Mouse (Mus musculus): ENCODE measurements around the gene Piga. TPM values are rescaled to one million over a fixed set of nuclear protein-coding genes. Genes with fewer than 3 reads are reported as not detected.

Gene Piga
- total RNA-seq, 2 experiments from 2014 or later, result 34.5 to 38.6 TPM

- ATAC-seq (replicated peaks; ENCODE audit: low FRiP score, poor library complexity, severe bottlenecking), result no peak
These were observed 11.5 kb downstream of the Piga start for GRCm38 (mm10) chrX:164431133-164431532.

DNA sequence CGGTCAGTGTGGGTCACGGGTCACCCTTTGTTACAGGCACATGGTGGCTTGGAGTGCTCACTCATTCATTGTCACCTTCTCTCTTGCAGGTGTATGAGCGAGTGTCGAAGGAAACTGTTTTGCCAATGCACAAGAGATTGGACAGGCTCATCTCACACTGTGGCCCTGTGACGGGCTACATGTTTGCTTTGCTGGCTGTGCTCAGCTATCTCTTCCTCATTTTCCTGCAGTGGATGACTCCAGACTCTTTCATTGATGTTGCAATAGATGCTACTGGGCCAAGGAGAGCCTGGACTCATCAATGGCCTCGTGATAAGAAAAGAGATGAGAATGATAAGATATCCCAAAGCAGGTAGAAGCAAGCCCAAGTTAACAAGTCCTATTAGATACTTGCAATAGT, 12.0 kb downstream of the Piga start:
- no peak for ATAC-seq (replicated peaks; ENCODE audit: low FRiP score, poor library complexity, severe bottlenecking)

DNA sequence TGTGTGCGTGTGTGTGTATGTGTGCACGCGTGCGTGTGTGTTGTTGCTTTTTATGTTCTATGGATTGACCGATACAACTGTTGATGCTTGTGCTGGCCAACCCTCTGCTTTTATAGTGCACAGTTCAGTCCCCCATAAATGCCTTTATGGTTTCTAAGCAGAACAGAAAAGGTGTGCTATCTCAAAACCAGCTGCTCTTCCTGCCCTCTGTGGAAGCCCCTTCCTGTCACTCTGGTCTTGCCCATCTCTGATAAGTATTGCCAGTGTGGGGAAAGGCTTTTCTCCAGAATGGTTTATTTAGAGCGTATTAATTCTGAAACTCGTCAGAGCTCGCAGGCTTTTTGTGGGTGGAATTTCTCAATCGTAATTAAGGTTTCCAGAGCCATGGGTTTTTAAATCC, 13.1 kb downstream of the Piga start:
- ATAC-seq (replicated peaks; ENCODE audit: low FRiP score, poor library complexity, severe bottlenecking), result no peak

GRCm38 (mm10) chrX:164436709-164437108, 17.1 kb downstream of the Piga start, which contains the start of gene Asb11:
Gene Asb11 (plus strand): TSS chrX:164436994.
- no peak for ATAC-seq (replicated peaks; ENCODE audit: low FRiP score, poor library complexity, severe bottlenecking)

DNA sequence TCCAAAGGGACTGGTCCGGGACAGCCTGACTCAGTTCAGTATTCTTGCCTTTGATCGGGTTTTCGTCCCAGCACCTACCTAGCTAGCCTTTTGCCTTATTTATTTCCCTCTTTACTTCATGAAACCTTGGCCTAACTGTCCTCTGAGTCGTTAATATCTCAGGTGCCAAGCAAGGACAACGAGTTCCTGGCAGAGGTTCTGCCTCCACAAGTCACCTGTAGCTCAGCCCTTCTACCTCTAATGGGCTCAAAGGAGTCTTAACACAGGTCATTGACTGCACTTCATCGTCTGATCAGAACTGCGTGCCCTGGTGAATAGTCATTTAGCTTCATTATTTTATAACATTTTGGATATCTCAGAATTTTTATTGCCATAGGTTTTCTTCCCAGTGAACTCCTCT, 19.9 kb downstream of the Piga start:
- ATAC-seq (replicated peaks; ENCODE audit: low FRiP score, poor library complexity, severe bottlenecking), result no peak

- no peak for ATAC-seq (replicated peaks; ENCODE audit: low FRiP score, poor library complexity, severe bottlenecking)
These were observed 20.6 kb downstream of the Piga start for GRCm38 (mm10) chrX:164440140-164440539.

DNA sequence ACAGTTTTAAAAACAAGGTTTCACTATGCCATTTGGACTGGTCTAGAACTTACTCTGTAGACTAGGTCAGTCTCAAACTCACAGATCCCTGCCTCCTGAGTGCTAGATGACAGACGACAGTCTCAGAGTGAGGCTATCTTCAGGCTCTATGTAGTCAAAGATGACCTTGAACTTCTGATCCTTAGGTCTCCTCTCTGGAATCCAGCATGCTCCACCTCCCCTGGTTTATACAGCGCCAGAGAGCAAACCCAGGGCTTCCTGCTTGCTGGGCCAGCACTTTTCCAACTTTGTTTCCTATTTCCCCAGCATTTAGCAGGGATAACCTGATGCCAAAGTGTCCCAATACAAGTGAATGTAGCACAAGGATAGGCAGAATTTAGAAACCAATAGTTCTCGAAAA, 21.1 kb downstream of the Piga start:
- ATAC-seq (replicated peaks; ENCODE audit: low FRiP score, poor library complexity, severe bottlenecking), result no peak

DNA sequence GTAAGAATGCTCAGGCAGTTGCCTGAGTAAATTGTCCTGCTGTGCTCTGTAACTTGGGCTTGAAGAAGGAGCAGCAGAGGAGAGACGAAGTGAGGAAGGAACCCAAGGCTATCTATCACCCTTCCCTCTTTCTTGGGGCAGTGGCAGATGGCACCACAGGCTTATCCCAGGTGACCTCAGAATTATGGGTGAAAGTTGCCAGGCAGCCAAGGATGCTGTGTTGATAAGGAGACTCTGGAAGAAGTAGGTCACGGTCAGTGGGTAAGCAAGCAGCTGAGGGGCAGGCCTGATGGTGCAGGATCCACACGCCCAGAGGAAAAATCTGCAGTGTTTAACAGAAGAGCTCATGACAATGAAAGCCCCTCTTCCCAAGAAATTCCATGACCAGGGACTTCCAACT, 21.7 kb downstream of the Piga start:
- ATAC-seq (replicated peaks; ENCODE audit: low FRiP score, poor library complexity, severe bottlenecking), result no peak

DNA sequence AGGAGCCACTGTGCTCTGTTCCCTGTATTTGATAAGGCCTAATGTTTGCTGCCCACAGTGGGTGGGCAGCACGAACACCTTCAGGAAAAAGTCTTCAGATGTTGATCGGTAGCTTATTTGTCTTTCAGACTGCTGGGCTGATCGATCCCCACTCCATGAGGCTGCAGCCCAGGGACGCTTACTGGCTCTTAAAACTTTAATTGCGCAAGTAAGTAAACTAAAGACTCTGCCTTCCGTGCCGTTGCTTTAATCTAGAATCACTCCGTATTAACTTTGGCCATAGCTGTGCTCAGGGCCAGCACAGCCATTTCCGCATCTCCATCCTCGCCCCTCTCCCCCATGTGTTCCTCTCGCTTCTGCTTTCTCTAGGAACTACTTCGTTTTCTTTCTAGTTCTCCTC, 26.0 kb downstream of the Piga start:
- ATAC-seq (replicated peaks; ENCODE audit: low FRiP score, poor library complexity, severe bottlenecking), result no peak

DNA sequence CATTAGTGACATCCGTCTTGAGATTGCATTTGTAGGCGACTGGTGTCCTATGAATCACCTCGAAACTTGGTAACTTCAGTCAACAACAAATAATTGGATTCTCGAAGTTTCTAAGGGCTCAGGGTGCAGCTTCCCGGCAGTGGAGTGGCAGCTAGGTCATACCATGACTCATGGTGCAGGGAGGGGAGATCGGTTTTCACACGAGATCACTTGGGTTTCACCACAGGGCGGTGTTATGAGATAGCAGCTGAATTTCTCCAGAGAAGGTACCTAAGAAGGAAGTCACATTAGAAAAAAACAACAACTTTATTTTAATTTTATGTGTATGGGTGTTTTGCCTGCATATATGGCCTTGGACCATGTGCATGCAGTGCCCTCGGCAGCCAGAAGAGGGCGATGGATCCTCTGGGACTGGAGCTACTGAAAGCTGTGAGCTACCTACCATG, 26.5 kb downstream of the Piga start:
- ATAC-seq (replicated peaks; ENCODE audit: low FRiP score, poor library complexity, severe bottlenecking), result 0 out of 2 replicates have a peak, but pooled peaks have one; percentile 41

- ATAC-seq (replicated peaks; ENCODE audit: low FRiP score, poor library complexity, severe bottlenecking), result peak; percentile 57; the same call in 1 of the 2 replicates
These were observed 27.5 kb downstream of the Piga start for GRCm38 (mm10) chrX:164446835-164447681.

DNA sequence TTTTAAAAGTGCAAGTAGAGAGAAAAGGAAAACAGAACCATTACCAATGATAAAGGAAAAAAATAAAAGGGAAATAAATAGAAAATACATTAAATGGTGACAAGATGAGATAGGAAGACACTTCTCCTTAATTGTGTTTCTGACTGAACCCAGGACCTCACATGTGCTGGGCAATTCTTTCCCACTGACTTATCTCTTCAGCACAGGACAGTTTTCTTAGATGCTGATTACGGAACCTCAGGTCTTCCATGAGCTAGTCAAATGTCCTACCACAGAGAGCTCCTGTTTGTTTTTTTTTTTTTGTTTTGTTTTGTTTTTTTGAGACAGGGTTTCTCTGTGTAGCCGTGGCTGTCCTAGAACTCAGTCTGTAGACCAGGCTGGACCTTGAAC, 28.1 kb downstream of the Piga start:
- ATAC-seq (replicated peaks; ENCODE audit: low FRiP score, poor library complexity, severe bottlenecking), result peak; percentile 88

DNA sequence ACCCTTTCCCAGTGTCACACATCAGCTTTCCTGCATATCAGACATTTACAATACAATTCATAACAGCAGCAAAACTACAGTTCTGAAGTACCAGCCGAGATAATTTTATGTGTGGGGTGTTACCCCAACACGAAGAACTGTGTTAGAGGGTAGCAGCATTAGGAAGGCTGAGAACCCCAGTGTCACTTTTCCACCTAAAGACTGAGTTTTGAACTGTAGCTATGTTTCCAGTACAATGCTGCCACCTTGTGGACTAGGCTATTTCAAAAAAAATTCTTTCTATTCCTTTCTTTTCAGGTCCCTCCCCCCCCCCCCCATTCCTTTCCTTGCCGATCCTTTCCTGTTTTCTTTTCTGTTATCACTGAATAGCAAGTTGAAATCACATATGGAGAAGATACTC, 29.6 kb downstream of the Piga start:
- ATAC-seq (replicated peaks; ENCODE audit: low FRiP score, poor library complexity, severe bottlenecking), result peak; percentile 60; the same call in 1 of the 2 replicates

GRCm38 (mm10) chrX:164459205-164459878, 39.8 kb downstream of the Piga start:
- ATAC-seq (replicated peaks; ENCODE audit: low FRiP score, poor library complexity, severe bottlenecking), result no peak

Other genes starting within 250 kb of the Piga start
- gene Bmx, start 161.6 kb upstream of the Piga start, total RNA-seq (2015; ENCODE audit: low replicate concordance), result 3.6 and 4.6 TPM in 2 replicates
- 3.9 and 5.3 TPM in 2 replicates for gene Bmx, start 161.6 kb upstream of the Piga start, total RNA-seq (2017; ENCODE audit: low replicate concordance)
- gene Pir, start 150.4 kb upstream of the Piga start, total RNA-seq (2015; ENCODE audit: low replicate concordance), result 1.9 and 7.7 TPM in 2 replicates
- 10.1 and 11.4 TPM in 2 replicates for gene Pir, start 150.4 kb upstream of the Piga start, total RNA-seq (2017; ENCODE audit: low replicate concordance)
- 6.7 and 14.8 TPM in 2 replicates for gene Vegfd, start 46.4 kb upstream of the Piga start, total RNA-seq (2015; ENCODE audit: low replicate concordance)
- gene Vegfd, start 46.4 kb upstream of the Piga start, total RNA-seq (2017; ENCODE audit: low replicate concordance), result 3.4 and 4.6 TPM in 2 replicates
- not detected in 2 replicates for gene Asb11, start 17.2 kb downstream of the Piga start, total RNA-seq (2015; ENCODE audit: low replicate concordance)
- 0.77 and 3.3 TPM in 2 replicates for gene Asb11, start 17.2 kb downstream of the Piga start, total RNA-seq (2017; ENCODE audit: low replicate concordance)
- gene Asb9, start 86.5 kb downstream of the Piga start, total RNA-seq (2015; ENCODE audit: low replicate concordance), result not detected in 2 replicates
- not detected in 2 replicates for gene Asb9, start 86.5 kb downstream of the Piga start, total RNA-seq (2017; ENCODE audit: low replicate concordance)